Mouse (Mus musculus) left cerebral cortex, adult 9 months (tissue): ENCODE results near the gene Slx4ip.
A peak's percentile ranks its signal among the peaks of the same experiment; 100 is the strongest.

Experiments used
- DNase-seq, 2 experiments: peaks; one replicate each; pipeline ENCODE4 v3.0.0; 2022; ENCODE audit warnings: low spot score in 2 of 2

Gene Slx4ip

DNA sequence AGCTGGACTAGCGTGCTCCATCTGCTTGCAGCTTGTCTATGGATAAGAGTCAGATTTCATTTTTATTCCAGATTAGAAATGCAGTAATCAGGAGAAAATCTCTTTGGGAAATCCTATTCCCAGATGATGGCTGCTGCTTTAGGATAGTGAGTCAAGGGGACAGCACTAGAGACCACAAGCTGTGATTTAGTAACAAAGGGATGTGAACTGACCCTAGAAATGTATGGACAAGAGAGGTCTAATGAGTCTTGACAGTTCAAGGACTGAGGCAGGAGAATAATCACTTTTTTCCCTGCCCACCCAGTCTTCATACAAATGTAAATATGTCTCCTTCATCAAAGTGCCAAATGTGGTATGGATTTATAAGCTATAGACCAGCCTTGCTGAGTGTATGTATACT lies 172.8 kb downstream of the Slx4ip start:
- no peak for DNase-seq

DNA sequence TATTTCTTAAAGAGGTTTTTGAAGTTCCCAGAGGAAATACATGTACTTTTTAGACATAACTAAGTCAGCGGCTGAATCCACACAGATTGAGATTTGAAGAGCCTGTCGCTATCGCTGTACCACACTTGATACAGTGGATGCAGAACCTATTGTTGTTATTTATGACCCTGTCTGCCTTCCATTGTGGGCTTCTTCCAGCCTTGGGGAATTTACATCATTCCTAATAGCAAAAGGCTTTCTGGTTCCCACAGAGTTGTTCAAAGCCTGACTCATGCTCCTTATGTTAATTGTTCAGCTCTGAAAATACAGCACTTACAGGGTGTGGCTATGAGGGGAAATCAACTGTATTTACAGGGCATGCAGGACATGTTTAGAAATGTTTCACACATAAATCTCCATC lies 173.5 kb downstream of the Slx4ip start:
- no peak for DNase-seq

DNA sequence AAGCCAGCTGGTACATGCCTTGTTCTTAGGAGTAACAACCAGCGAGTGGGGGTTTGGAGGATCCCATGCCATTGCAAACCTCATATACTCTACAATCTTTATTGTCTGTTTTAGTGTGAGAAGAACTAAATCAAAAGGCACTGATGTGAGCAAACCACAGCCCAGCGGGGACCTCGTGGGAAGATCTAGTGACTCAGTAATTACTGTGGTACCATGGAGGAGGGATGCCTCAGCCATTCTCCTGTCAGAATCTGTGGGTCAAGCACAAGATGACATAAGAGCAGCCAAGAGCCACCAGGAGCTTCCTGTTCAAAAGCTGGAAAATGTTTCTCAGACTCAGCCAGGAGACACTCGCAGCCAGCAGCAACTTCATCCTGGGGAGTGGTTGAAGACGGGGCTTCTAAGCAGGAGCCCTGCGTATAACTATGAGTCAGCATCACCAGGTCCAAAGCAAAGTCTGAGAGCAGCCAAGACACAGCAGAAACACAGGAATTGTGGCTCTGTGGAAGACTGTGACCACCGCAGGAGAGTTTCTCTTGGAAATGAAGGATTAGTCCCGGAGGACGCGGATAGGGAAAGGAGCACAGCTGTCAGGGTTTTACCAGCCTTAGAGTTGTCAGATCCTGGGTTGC lies 176.6 kb downstream of the Slx4ip start:
- DNase-seq: no peak

DNA sequence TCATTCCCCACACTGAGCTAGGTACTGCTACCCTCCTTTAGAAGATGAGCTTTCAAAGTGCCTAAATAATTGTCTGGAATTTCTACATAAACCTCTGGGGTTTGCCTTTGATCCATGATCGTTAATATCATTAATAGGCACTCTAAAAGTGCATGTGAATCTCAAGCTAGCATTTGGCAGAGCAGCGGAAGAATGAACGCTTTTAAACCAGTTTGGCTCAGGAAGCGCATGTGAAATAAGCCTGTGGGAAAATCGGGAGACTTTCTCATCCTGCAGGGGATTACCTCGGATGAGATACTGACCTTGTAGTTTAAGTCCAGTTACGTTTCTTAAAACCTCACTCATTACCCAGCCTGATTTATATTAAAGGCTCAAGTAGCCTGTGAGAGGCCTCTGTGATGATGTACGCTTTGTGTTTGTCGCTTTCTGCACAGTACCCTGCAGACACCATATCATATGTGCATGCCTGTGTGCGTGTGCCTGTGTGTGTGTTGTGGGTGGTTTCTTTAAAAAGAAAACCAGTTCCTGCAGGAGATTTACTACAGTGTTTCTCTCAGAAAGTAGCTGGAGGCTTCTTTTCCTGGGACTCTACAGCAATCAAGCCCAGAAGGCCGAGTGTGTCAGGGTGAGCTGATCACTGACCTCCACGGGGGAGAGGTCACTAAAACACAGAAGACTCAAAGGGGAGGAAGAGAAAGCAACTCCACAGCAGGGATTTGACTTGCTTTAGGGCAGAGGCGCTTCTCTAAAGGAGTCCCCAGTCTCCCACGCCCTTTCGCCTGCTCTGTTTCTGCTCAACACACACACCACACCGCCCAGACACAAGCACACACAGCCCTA lies 182.7 kb downstream of the Slx4ip start:
- DNase-seq: peak in 1 of 2 experiments; percentile 29

DNA sequence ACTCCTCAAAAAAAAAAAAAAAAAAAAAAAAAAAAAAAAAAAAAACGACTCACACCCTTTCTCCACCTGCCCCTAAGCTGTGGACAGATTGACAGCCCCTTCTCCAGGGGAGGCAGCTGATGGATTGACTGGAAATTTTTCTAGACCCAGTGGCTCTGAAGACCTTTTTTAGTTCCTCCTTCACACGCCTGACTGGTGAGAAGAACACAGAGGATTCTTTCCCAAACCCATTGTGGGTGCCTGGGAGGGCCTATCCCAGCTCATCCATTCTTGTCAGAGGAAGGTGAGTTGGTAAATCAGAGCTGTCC lies 183.2 kb downstream of the Slx4ip start:
- DNase-seq: no peak

DNA sequence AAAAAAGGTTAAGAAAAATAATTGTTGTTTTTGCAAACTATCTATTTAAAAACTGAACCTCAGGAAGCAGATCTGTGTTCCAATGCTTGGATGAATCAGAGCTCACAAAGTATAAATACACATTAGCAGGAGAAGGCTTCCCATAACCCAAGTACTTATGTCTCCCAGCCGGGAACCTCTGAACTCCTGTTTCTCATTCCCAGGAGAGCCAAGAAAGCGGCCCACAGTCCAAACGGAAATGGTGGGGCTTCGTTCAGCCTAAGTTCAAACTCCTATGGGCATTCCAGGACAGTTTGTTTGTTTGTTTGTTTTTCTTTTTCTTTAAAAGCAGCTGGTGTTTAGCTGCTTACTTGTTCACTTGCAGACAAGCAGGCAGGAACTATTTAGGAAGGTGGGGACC lies 187.8 kb downstream of the Slx4ip start:
- DNase-seq: no peak

DNA sequence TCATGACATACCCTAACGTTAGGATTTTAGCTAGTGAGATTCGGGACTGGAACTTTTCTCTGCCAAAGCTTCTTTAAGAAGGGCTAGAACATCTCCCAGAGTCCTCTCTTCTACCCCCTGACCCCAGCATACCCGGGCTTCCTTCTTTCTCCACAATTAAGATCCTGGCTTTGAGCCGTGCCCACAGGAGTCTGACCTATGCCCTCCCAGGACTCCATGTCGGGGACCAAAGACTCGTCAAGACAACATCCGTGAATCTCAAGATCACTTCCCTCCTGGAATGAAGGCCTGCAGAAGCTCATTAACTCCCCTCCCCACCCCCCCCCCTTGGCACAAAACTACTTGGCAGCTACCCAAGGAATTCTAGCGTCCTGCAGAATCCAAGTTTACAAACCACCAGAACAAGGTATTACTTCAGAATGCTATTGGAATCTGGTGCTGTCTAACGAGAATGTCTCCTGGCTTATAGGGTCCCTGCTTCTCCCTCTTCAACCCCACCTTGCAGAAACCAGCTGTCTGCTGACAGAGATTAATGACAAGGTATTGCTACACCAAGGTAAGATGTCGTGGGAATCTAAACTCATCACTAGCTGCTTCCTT lies 188.8 kb downstream of the Slx4ip start:
- no peak for DNase-seq

DNA sequence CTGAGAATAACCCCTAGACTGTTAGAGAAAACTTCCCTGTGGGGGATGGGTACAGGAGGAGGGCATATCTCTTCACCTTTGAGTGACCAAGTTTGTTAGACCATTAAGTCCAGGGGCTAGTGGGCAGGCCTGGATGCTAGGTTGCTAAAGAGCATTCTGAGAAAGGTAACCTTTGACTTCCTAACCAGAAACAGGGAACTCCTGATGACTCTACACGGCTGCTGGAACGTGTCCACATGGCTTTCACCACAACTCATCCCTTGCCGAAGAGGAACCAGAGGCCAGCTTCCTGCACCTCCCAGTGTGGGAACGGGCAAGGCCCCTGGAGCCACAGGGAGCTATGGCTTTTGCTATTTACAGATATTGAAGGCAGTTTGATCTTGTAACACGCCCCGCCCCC lies 189.4 kb downstream of the Slx4ip start:
- no peak for DNase-seq

DNA sequence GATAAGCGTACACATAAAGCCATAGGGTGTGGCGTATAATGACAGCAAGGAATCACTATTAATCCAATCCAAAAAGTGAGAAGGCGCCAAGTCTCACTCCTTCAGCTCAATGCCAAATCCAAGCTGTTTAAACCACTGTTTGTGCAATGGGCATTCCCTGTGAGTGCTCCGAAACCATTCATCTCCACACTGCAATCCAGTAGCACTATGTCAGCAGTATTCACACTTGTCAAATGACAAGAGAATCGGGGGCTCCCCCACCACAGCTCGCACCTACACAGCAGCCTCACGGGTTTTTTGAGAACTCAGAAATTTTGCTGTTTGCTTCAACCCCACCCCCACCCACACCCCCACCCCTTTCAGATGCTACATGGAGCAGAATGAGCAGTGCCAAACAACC lies 190.0 kb downstream of the Slx4ip start:
- no peak for DNase-seq

DNA sequence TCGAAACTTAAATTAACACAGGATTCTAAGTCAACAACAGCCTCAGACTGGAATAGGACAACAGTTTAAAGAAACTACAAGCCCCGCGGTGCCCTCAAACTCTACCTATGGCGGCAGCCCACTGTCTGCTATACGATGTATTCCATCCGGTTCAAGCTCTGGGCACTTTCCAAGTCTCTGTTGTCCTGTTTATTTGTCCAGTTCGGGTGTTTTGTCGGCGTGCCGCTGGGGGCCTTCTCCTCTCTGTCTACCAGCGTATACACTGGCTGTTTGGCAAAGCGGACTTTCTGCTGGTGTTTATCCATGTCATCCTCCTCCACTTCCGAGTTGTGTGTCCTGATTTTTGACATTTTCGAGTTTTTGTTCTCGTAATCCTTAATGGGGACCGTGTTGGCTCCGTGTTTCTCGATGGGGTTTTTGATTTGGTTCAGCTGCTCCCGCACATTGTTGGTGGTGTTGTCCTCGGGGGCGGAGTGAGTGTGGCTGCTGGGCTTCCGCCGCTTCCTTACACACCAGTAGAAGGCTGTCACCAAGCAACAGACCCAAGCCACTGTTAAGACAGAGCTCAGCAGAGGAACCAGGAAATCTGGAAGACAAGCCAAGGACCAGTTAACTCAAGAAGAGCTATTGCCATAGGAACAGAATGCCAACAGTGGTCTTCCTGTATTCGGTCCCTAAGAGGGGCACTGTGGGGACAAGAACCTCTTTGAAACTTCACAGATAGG lies 192.0 kb downstream of the Slx4ip start:
- peak in 1 of 2 experiments; percentile 37 for DNase-seq

DNA sequence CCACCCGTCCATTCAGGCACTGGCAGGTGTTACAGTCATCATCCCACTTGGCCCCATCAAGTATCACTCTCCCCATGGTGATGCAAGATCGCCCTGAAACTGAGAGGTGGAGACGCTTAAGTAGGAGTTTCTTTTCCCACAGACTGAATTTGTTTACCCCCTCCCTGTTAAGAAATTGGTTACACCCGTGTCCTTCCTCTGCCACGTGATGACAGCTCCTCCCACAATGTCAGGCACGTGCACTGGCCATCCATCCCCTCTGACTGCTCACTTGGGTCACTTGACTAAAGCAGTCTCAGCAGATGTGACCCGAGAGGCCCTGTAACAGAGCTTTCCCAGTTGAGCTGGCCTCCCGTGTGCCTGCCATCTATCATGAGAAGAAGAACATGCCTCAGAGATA lies 194.2 kb downstream of the Slx4ip start:
- DNase-seq: no peak

DNA sequence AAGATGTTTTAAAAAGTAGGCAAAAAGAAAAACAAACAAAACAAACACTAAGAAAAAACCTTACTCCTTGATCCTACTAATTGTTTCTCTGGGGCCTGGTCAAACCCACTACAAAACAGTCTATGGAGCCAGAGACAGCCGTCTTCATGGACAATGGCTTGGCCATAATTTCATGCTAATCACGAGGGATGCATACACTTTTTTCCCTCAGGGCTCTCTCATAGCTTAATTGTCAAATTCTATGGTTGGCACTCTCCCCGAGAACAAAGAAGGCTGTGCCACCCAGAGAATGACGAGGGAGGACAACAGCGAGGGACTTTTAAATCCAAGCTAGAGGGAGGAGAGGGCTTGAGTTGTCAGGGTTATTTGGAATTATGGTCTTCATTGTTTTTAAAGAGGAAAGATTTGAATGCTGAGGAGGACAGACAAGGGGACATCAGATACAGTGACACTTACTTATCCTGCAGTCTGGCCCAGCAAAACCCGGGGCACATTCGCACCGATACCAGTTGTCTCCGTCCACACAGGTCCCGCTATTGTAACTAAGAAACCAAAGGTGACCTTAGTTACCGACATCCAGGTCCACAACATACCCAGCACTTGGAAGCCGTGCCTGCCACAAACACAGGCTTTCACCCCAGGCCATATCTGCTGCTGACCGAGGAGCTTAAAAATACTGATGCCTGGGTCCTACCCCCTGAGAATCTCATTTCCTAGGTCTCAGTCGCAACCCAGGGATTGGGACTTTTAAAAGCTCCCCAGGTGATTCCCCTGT lies 195.8 kb downstream of the Slx4ip start:
- DNase-seq: no peak

DNA sequence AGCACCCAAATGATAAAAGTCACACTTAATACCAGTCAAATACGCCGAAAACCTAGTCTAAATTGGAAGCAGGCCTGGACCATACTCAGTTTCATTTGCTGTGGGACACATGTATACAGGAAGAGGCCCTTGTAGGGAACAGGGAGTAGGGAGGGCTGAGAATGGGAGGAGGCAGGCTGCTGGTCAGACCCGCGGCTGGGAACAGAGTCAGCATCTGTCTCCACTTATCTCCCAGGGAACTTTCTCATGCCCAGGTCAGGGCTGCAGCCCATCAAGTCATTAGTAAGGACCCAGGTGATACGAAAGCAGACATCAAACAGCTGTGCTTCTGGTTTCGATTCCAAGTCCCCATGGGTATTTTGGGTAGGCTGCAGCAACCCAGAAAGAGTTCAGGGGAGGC lies 196.7 kb downstream of the Slx4ip start:
- no peak for DNase-seq

DNA sequence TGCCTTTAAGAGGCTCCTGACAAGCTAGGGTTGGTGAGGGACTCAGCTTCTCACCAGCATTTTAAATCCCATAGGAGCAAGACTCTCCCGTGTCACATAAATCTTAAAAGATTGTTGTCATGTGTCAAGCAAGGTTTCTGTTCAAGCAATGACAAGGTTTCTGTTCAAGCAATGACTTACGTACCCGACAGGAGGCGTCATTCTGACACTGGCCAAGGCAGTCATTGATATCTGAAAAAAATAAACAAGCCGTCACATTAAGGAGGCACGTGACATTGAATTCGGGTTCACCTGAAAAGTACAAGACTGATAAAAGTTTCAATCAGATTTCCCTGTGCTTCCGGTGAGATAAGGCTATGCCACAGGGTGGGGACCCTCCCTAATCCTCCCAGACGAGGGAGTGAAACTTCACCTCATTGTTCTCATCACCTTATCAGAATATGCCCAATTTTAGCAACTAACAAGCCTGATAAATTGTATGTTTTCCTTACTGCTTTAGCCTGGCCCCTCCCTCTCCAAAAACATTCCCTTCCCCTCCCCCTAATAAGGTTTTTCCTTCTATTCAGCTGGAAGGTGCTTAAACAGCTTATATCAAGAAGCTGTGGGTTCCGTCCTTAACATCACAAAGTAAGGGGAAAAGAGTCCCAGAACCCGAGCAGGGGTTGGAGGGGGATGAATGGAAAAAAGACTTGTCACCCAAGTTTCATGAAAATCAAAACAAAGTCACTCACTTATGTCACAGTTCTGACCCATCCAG lies 200.9 kb downstream of the Slx4ip start:
- no peak for DNase-seq

DNA sequence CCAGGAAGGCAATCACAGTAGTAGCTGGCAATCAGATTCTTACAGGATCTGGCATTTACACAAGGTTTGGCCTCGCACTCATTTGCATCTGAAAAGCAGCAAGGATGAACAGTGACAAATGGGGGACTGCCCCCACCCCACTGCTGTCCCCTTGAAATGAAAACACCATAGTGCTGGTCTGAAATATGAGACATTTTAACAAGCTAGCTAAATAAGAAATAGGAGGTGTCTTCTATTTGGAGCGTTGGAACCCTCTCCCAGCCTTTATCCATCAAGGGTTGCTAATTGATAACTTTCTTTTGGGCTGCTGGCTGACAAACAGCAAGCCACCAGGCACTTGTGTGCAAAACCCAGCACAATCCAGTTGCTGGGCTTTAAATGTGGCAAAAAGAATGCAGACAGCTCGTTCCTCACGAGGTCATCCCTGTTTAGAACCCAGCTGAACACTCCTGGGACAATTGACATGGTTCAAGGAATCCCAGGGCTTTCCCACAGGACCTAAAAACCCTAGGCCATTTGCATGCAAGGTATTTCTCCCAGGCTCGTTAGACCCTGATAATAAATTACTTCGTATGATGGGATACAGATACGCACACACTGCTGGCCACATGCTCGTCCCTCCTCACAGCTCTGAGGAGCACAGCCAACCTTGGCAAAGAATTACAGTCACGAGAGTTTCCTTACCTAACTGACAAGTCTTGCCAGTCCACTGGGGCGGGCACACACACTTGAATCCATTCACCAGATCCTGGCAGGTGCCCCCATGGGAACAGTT lies 201.7 kb downstream of the Slx4ip start:
- no peak for DNase-seq

DNA sequence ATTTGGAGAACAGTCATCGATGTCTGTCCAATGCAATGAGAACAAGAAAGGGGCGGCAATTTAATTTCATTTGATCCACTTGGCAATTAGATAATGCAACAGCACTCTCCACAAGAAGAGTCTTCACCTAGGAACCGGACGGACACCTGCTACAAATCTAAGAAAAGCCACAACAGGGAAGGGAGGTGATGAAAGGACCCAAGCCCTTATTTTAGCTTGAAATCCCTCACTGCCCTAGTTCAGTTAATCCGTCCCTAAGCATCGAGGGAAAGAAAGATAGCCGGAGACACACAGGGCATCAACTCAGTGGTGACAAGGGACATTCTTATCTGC lies 202.2 kb downstream of the Slx4ip start:
- no peak for DNase-seq

DNA sequence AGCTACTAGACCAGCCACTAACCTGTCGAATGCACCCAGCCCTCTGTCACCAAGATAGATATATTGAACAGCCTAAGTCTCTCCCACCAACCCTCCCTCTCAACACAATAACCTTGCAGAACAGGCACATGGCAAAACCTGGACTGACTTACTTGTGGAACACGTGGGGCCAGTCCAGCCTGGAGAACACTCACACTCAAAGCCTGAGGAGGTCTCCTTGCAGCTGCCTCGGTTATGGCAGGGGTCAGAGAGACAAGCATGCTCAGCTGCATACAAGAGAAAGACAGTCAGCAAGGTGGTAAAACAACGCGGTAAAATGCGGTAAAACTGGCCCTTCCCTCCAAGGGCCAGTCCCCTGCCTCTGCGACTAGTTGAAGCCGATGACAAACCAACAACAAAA lies 203.3 kb downstream of the Slx4ip start:
- DNase-seq: no peak

DNA sequence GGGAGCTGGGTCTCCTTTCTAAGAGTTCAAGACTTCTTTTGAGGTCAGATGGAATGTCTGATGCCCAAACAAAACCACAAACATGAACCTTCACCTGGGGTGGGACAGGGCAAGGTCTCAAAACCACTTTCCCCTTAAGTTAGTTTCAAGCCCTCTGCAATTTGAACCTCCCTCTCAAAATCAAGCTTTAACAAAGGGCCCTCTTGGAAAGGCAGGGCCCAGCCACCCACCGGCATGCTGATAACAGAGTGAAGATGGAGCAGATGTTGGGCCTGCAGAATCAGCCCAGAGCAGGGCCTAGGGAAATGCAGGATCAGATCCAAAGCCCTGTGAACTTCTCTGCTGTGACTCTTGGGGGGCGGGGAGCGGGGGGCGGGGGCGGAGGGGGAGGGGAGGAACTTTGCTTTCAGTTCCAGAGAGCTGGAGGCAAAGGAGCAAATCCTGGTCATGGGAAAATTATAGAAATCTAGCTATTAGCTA lies 206.0 kb downstream of the Slx4ip start:
- DNase-seq: no peak

DNA sequence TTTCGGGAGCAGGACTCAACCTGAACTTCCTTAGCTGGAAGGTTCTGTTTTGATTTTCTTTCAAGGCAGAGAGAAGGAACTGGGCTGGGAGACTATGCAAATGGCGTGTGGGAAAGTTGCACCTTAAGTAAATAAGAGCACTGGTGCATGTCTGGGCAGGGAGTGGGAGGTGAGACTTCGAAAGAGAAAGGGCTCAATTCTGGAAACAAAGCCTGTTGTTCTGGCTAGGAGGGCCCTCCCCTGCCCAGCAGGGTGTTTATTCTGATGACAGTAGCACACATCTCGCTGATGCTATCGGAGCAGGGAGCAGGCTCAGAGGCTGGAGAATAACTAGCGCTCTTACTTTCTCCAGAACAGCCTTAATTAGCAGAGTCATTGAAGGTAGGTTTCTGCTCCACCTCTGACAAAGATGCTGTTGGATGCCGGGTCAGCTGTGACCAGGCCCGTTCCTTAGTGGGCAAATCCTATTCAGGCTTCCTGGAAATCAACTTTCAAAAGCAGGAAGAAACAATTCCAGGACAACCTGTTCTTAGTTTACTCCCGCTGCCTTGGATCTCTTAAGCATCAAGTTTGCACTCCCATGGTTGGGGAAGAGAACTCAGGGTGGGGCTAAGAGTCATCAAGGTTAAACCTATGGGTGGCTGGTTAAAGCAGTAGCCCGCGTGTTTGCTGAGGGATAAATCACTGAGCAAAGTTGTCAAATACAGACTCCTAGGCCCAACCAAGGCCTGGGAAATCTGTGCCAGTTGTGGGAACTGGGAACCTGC lies 207.4 kb downstream of the Slx4ip start:
- no peak for DNase-seq
